Mouse (Mus musculus) forebrain, embryonic 10.5 days (tissue): ENCODE results near the gene Mrs2. TPM values are rescaled to one million over a fixed set of nuclear protein-coding genes. Genes with fewer than 3 reads are reported as not detected.
"Not testable (repeated sequence)": the region's sequence is repeated elsewhere in the genome, so short reads cannot be mapped to it uniquely, and the experiment has no call there.

Experiments
- DNase-seq: peaks from one replicate; pipeline ENCODE4 v3.0.0-alpha.2; 2017; ENCODE audit warnings: low spot score; ENCODE audit errors: extremely low spot score
- H3K27ac ChIP-seq: fragments of 300-500 bp; sonication (generic); 2 replicates; pipeline ENCODE4 v1.5.1; 2016; ENCODE audit warnings: mild to moderate bottlenecking
- H3K27me3 ChIP-seq: fragments of 300-500 bp; sonication (generic); 2 replicates; pipeline ENCODE4 v1.6.1; 2016; ENCODE audit warnings: mild to moderate bottlenecking; ENCODE audit not compliant: poor library complexity, severe bottlenecking
- H3K36me3 ChIP-seq: fragments of 300-500 bp; sonication (generic); replicated peaks from 2 replicates; pipeline ENCODE4 v1.6.1; 2016; ENCODE audit warnings: mild to moderate bottlenecking, moderate library complexity
- H3K4me1 ChIP-seq: fragments of 300-500 bp; sonication (generic); 2 replicates; pipeline ENCODE4 v1.6.1; 2016
- H3K4me3 ChIP-seq: fragments of 300-500 bp; sonication (generic); 2 replicates; pipeline ENCODE4 v1.5.1; 2016; ENCODE audit warnings: mild to moderate bottlenecking, moderate library complexity
- H3K9me3 ChIP-seq: fragments of 300-500 bp; sonication (generic); 2 replicates; pipeline ENCODE4 v1.6.1; 2016; ENCODE audit warnings: mild to moderate bottlenecking, moderate library complexity
- WGBS: fragments of 180-500 bp; shearing (Covaris S2); methylation state at CpG from one replicate; pipeline ENCODE4 v1.1.7; 2016; 5-methylcytosine and 5-hydroxymethylcytosine counted together
- polyA plus RNA-seq: library from polyadenylated mRNA; unstranded; fragments of >200 nt; fragmentation: Nextera tagmentation; extraction: Ambion mirVana; gene quantifications from 2 replicates; pipeline ENCODE4 v1.2.1, GENCODE M21; 2016

The Mrs2 gene
- polyA plus RNA-seq, 1 experiment from 2014 or later, result 18.9 TPM

GRCm38 (mm10) chr13:25022386-25022785 lies 2.2 kb upstream of the Mrs2 start:
- H3K27me3 ChIP-seq, result peaks cover 4% of the 10 kb centered on the region; the same call in 1 of the 2 replicates

DNA sequence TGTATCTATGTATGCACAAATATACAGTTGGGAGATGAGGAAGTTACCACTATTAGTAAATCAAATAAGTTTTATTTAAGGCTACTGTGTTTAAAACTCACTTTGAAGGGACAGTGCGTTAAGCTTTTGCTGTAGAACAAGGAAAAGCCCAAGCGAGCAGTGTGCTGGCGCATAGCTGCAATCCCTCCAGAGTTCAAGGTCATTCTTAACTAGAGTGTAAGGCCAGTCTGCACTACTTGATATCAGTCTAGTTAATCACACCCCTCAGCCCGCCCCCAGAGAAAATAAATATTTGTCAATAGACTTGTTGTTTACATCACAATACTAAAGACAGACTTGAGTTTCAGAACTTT lies 337 bp upstream of the Mrs2 start:
- Histone ChIP-seq H3K4me3 (peak overlapping the region; percentile 89), H3K27ac (peak overlapping the region; percentile 94), H3K36me3 (peaks cover 20% of the 10 kb centered on the region), H3K27me3 (peaks cover 4% of the 10 kb centered on the region; the same call in 1 of the 2 replicates), H3K9me3 (no peaks in the 10 kb centered on the region), H3K4me1 (peaks cover 20% of the 10 kb centered on the region)
- DNase-seq, result no peak
- WGBS, result 61% methylated on average over 4 of the region's 4 CpGs

More at GRCm38 (mm10) chr13:25022386-25022785, 2.2 kb upstream of the Mrs2 start:
- peaks cover 9% of the 10 kb centered on the region for H3K36me3 ChIP-seq
- no peak overlapping the region for H3K4me3 ChIP-seq
- peaks cover 20% of the 10 kb centered on the region for H3K4me1 ChIP-seq
- DNase-seq, result no peak
- H3K9me3 ChIP-seq, result no peaks in the 10 kb centered on the region
- no peak overlapping the region for H3K27ac ChIP-seq
- WGBS, result 75% methylated on average over 4 of the region's 4 CpGs

DNA sequence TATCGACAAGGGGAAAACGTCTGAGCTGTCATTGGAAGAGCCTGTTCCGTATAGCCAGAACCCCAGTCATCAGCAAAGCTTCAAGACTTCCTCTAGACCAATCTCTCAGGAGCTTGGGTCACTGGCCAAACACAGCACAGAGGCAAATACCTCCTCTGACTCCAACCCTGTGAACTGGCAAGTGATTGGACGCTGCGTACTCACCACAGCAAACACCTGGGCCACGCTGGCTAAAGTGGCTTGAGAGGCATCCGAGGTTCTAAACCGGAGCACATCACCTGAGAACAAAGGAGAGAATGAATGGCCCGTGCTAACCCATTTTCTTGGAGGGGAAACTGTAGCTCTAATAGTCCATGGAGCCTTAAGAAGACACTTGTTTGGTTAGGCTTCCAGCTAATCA lies 1.9 kb downstream of the Mrs2 start:
- Histone ChIP-seq H3K36me3 (peaks cover 20% of the 10 kb centered on the region), H3K4me3 (peak overlapping the region; percentile 89), H3K4me1 (peaks cover 20% of the 10 kb centered on the region), H3K27ac (no peak overlapping the region), H3K27me3 (peaks cover 4% of the 10 kb centered on the region; the same call in 1 of the 2 replicates), H3K9me3 (no peaks in the 10 kb centered on the region)
- no peak for DNase-seq
- 94% methylated on average over 9 of the region's 9 CpGs for WGBS

DNA sequence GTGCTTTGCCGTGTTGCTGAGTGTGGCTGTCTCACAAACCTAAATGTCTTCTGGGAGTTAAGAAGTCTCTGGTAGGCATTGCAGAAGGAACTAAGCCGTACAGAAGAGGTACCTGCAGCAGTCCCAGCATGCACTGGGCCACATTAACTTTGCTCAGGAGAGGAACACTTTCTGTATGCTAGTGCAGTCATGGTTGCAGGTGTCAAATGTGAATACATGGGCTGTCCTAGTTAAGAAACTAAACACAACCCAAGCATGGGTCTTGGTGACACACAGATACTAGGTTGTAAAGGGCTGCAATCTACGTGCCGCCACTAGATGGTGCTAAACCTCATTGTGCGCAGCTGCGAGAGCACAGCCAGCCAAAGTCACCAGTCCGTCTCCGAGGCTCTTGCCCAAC lies 13.1 kb downstream of the Mrs2 start:
- Histone ChIP-seq H3K4me3 (no peak overlapping the region), H3K36me3 (peaks cover 44% of the 10 kb centered on the region), H3K27ac (no peak overlapping the region), H3K9me3 (peaks cover 6% of the 10 kb centered on the region; the same call in 1 of the 2 replicates), H3K27me3 (no peaks in the 10 kb centered on the region), H3K4me1 (no peaks in the 10 kb centered on the region)
- DNase-seq, result no peak
- WGBS, result 85% methylated on average over 8 of the region's 8 CpGs

- H3K36me3 ChIP-seq, result peaks cover 83% of the 10 kb centered on the region
- no peaks in the 10 kb centered on the region for H3K27me3 ChIP-seq
- no peak overlapping the region for H3K27ac ChIP-seq
- no peak for DNase-seq
- H3K9me3 ChIP-seq, result peaks cover 6% of the 10 kb centered on the region; the same call in 1 of the 2 replicates
- peaks cover 3% of the 10 kb centered on the region; the same call in 1 of the 2 replicates for H3K4me1 ChIP-seq
- no peak overlapping the region for H3K4me3 ChIP-seq
Observed at GRCm38 (mm10) chr13:25002965-25003364, 17.2 kb downstream of the Mrs2 start.

DNA sequence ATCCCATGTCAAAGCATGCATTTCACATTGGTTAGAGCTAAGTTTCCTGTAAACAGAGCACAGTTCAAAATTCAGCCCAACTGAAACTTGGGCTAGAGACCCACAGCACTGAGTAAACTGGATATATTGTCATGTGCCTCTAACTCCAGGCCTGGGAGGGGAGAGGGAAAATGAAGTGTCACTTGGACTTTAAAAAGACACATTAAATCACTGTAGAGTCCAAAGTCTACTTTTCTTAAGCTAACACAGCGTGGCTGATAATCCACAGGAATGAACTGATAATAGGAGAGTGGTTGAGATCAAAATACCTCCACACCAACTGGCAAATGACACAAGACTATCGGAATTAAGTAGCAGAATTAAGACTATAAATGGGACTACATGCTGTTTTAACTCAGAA lies 20.6 kb downstream of the Mrs2 start:
- peaks cover 91% of the 10 kb centered on the region for H3K36me3 ChIP-seq
- H3K27me3 ChIP-seq, result no peaks in the 10 kb centered on the region
- peaks cover 3% of the 10 kb centered on the region; the same call in 1 of the 2 replicates for H3K4me1 ChIP-seq
- no peak overlapping the region for H3K27ac ChIP-seq
- H3K9me3 ChIP-seq, result no peaks in the 10 kb centered on the region
- no peak overlapping the region for H3K4me3 ChIP-seq
- WGBS, result 98% methylated on average over 2 of the region's 2 CpGs
- no peak for DNase-seq

DNA sequence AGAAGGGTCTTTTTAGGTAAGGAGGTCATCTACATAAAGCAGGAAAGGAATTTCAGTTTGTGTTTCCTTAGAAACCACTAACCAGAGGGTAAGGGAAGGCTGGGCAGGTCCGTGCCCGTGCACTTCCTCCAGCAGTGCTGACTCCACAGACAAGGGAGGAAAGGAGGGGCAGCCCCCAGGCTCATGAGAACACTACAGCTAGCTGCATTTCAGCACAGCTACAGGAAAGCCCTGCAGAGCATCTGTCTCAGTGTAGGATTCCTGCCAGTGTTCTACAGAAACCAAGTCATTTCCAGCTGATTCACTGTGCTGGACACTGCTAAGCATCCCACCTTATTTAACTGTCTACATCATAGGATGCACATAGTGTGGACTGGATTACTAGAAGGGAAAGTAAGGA lies 27.0 kb downstream of the Mrs2 start:
- 29% methylated on average over 2 of the region's 2 CpGs for WGBS
- no peak overlapping the region for H3K4me3 ChIP-seq
- H3K9me3 ChIP-seq, result no peaks in the 10 kb centered on the region
- no peak overlapping the region for H3K27ac ChIP-seq
- H3K27me3 ChIP-seq, result no peaks in the 10 kb centered on the region
- no peak for DNase-seq
- H3K36me3 ChIP-seq, result peaks cover 88% of the 10 kb centered on the region
- H3K4me1 ChIP-seq, result peaks cover 4% of the 10 kb centered on the region; the same call in 1 of the 2 replicates

DNA sequence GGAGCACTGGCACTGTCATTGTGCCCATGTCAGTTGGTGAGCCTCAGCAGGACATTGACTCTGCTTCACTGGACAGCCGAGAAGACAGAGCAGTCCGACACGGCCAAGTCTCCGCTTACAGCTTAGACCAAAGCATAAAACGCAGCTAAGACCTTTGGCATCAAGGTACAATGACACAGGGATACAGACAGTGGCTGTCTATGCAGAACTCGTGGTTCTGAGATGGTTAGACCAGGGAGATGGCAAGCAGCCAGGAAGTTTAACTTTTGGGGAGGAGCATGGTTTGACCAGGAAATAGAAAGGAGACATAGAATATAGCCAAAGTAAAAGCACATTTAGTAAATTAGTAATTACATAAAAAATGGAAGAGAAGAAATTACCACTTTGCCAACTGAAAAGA lies 31.2 kb downstream of the Mrs2 start:
- Histone ChIP-seq H3K27me3 (no peaks in the 10 kb centered on the region), H3K36me3 (peaks cover 46% of the 10 kb centered on the region), H3K27ac (no peak overlapping the region), H3K4me3 (no peak overlapping the region), H3K9me3 (no peaks in the 10 kb centered on the region), H3K4me1 (peaks cover 4% of the 10 kb centered on the region; the same call in 1 of the 2 replicates)
- DNase-seq, result no peak
- WGBS, result 86% methylated on average over 6 of the region's 6 CpGs

DNA sequence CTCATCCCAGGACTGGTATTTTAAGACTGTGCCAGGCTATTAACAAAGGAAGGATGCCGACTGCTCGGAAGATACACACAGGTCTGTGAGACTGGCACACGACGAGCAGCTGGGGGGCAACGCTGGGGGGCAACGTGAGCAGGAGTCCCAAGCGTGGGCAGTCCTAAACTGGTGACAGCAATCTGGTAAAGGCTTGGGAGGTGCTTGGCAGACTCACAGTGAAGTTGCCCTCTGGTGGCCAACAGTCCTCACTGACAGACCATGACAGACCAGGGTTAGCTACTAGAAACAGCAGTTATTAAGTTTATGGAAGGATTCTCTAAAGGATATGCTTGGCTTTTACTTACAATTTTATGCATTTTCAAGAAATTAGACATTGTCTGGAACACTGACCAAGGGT lies 31.8 kb downstream of the Mrs2 start:
- Histone ChIP-seq H3K4me1 (peaks cover 1% of the 10 kb centered on the region; the same call in 1 of the 2 replicates), H3K4me3 (no peak overlapping the region), H3K9me3 (no peaks in the 10 kb centered on the region), H3K36me3 (peaks cover 40% of the 10 kb centered on the region), H3K27me3 (no peaks in the 10 kb centered on the region), H3K27ac (no peak overlapping the region)
- DNase-seq, result peak; percentile 45
- 52% methylated on average over 7 of the region's 7 CpGs for WGBS

DNA sequence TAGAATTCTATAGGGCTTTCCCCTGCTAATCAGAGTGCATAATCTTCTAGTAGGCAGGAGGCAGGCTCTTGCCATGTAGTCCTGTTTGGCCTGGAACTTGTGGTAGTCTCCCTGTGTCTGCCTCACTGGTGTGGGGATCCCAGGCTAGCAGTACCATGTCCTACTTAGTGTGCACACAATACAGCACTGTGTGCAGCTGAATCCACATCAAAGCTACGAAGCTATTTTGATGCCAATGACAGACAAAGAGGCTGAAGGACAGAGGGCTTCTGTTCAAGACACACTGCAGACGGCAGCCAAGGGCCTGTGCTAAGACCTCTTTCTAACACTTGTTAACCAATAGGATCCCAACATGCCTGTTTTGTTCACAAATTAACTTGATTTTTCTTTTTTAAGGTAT lies 34.7 kb downstream of the Mrs2 start:
- WGBS, result 61% methylated on average over 2 of the region's 2 CpGs
- no peaks in the 10 kb centered on the region for H3K4me1 ChIP-seq
- H3K9me3 ChIP-seq, result no peaks in the 10 kb centered on the region
- DNase-seq, result no peak
- no peaks in the 10 kb centered on the region for H3K27me3 ChIP-seq
- no peak overlapping the region for H3K27ac ChIP-seq
- H3K4me3 ChIP-seq, result no peak overlapping the region
- H3K36me3 ChIP-seq, result peaks cover 12% of the 10 kb centered on the region

DNA sequence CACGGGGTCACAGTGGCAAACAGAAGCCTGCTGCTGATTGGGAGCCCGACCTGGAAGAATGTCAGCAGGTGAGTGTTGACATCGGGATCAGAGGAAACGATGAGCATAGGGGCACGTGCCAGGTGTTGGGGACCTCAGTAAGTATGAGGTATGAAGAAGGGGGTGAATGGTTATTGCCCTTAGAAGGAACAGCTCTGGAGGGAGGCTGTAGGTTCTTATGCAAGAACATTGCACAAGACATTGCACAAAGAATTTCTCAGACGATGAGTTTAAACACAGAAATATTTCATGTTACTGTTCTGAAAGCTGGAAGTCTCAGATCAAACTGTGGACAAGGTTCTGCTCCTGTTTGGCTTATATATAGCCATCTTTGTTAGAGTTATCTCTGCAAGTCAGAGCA lies 39.1 kb downstream of the Mrs2 start:
- Histone ChIP-seq H3K9me3 (no peaks in the 10 kb centered on the region), H3K27me3 (no peaks in the 10 kb centered on the region), H3K36me3 (no peaks in the 10 kb centered on the region), H3K27ac (no peak overlapping the region), H3K4me3 (no peak overlapping the region), H3K4me1 (no peaks in the 10 kb centered on the region)
- DNase-seq, result no peak
- WGBS, result 93% methylated on average over 6 of the region's 6 CpGs

DNA sequence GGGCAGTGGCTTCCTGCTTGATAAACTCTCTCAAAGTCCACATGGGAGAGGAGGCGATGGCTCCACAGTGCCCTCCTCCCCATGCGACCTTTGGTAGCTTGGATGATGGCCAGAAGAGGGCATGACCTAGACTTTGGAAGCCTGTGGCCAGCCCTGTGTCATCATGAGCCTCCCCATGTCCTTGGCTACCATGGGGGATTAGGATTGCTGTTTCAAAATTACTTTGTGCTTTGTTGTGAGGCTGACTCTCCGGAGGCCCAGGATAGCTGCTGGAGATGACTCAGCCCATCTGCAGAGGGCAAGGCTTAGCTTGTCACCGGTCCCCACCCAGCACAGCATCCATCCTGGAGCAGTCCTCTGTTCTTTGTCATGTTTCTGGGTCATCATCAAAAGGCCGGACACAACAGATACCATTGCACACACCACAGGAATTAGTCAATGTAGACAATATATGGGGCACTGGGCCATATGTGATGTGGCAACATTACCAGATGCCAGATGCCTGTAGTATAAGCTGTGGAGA lies 42.3 kb downstream of the Mrs2 start:
- Histone ChIP-seq H3K4me1 (no peaks in the 10 kb centered on the region), H3K27ac (no peak overlapping the region), H3K9me3 (no peaks in the 10 kb centered on the region), H3K27me3 (no peaks in the 10 kb centered on the region), H3K36me3 (no peaks in the 10 kb centered on the region), H3K4me3 (no peak overlapping the region)
- WGBS, result 92% methylated on average over 5 of the region's 5 CpGs
- DNase-seq, result no peak

DNA sequence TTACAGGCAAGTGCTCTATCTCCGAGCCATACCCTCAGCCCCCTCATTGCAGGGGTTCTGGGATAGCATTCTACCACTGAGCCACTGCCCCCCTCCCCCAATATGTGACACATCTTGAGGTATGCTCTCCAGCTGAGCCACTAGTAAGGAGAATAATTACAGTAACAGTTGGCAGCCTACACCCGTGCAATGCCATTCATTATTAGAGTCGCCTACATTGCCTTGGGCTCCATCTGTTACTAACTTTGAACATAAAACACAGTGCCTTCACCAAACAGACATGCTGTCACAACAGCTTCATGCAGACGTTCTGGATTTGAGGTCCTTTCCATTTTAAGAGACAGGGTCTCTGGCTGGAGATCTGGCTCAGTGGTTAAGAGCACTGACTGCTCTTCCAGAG lies 43.8 kb downstream of the Mrs2 start:
- WGBS, result 83% methylated on average over 4 of the region's 4 CpGs
- no peaks in the 10 kb centered on the region for H3K9me3 ChIP-seq
- no peak overlapping the region for H3K4me3 ChIP-seq

GRCm38 (mm10) chr13:24971776-24972175 lies 48.4 kb downstream of the Mrs2 start:
- not testable (repeated sequence) for H3K36me3 ChIP-seq, H3K4me1 ChIP-seq, H3K27me3 ChIP-seq, H3K9me3 ChIP-seq, DNase-seq, H3K27ac ChIP-seq, H3K4me3 ChIP-seq
- 92% methylated on average over 3 of the region's 3 CpGs for WGBS

More for the DNA sequence above, 43.8 kb downstream of the Mrs2 start:
- no peak for DNase-seq
- no peak overlapping the region for H3K27ac ChIP-seq
- no peaks in the 10 kb centered on the region for H3K36me3 ChIP-seq
- no peaks in the 10 kb centered on the region for H3K4me1 ChIP-seq
- no peaks in the 10 kb centered on the region for H3K27me3 ChIP-seq
